Mouse (Mus musculus) heart, postnatal 36 days (tissue): ENCODE measurements at regions not wholly inside any gene's neighbourhood (a gene's known extent, or its start where the extent isn't known, plus 50 kb on each side); places are given as distances from the start of the nearest gene placed in this dataset.
"Not testable (repeated sequence)": the region's sequence is repeated elsewhere in the genome, so short reads cannot be mapped to it uniquely, and the experiment has no call there.

Experiments used
- DNase-seq, 2 experiments: peaks; one replicate each; pipeline ENCODE4 v3.0.0; 2021 to 2022
- intact Hi-C: fragments of 180-260 bp; cut with DNase I; formaldehyde crosslinking; loops from one replicate; pipeline ENCODE4 v1.15.1; 2025

DNA sequence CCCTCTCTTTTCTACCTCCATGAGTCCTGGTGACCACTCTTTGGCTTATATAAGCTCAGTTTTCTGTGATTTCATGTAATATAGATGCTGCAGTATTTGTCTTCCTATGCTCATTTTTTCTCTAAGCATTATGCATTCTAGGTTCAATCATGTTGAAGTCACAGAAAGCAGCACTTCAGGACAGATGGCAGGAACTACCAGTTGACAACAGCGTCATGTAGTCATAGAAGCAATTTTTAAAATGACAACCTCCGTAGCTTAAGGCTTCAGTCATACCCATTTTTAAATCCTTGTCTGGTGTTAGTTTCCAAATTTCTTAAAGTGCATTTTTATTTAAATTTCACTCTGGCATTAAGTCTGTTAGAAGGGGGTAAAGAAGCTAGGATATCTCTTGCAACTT is 740.2 kb downstream of the Kcna4 start:
- DNase-seq: no peak
- intact Hi-C loops: no loop called here

DNA sequence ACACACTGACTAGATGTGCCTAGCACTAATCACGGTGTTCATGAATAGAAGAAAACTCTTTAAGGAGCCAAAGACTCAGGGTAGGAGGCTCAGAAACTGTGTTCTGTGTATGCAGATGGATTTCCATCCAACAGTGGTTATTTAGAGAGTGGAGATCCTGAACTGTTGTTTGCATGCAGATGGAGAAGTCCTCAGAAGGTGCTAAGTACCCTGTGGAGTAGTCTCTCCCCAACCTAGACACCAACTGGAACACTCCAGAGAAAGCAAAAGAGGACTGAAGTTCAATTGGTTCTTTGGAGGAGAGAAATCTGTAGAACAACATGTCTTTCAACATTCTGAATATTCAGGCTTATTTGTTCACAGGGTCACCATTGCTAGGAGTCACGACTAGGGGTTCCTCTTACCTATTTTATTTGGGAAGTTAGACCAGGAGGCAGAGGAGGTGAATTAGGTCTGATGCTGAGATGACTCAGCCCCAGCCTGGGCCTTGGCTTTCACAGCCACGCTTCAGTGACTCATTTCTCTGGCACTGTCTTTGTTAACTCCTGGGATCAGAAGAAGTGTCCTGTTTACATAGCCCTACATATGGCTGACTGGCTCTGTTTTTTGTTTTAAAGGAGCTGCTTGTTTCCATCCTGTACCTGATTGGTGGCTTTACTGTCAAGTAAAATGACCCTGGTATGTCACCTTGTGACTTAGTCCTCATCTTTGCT is 742.0 kb downstream of the Kcna4 start:
- no peak for DNase-seq
- intact Hi-C loops: no loop called here

DNA sequence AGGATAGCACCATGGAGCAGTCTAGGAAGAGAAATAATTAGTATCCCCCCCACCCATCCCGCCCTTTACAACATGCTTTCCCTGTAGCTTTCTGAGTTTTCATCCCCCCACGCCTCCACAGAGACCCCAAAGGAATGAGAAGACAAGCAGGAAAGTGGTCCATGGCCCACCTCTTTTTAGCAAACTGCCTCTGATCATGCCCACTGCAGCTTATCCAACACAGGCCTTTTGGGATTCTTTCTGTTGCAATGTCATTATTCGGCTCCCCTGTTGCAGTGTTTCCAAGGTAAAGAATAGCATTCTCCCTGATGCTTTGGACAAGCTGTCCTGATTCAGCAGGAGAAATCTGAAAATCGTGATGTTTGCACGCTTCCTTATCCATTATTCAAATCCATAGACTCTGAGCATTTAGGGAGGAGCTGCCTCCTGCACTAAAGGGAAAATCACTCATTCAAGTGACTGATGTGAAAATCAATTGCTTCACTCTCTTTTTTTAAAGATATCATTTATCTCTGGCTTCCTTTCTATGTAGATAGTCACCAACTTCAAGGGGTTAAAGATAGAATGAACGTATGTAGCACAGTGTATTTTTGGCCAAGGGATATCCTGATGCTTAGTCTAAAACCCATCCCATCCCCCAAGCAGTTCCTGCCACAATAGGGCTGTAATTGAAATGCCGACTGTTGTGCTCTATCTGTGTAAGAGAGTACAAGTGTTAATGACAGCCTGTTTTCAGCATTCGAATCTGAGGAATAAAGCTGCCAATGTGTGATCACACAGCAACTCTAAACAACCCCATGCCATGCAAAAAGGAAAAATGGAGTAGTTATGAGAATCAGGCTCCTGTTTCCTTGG is 743.1 kb downstream of the Kcna4 start:
- intact Hi-C loops: no loop called here
- no peak for DNase-seq

DNA sequence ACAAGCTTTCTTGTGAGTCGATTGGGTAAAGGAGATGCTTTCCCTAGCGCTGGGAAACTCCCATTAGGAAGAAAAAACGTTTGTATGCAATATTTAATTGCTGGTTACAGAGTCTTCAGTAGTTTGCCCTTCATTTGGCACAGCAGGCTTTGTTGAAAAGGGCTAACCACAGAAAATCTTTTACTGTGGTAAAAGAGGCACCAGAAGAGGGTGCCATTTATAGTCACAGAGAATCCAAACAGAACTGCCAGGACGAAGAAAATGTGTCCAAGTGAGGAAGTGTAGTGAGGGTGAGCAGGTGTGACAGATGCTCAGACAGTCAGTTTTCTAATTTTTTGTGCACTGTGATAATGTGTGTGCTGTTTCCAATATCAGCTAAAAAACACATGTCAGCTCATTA is 744.4 kb downstream of the Kcna4 start:
- DNase-seq: no peak
- intact Hi-C loops: no loop called here

DNA sequence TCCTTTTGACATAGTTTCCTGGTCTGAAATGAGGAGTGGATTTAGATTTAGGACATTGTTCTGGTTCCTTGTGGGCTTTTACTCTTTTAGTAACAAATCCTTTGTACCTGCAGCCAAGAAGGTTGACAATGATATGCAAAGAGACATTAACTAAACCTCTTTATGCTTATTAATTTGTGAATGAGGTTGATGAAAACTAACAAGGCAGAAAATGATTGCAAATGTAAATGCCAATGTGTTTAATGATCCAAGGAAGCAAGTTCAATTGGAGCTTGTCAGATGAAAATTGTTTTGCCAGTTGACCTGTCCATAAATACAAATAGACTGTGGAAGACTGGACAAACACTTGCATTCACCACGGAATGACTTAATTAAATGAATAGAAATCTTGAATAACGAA is 751.6 kb downstream of the Kcna4 start:
- no peak for DNase-seq
- intact Hi-C loops: no loop called here

DNA sequence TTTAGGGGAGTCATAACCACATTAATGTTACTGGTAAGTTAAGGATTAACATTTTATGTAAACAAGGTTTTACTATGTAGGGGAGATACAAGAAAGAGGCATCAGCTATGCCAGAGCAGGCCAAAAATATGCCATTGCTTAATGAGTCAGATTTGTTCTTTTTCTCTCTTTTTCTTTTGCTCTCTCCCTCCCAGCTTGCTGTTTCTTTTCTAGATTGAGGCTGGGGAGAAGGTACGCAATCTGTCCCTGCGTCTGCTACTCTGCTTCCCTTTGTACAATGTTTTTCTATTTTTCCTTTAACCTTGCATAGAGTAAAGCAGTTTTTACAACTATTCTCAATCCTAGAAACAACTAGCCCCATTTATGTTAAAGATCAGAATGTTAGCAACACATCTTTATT is 754.4 kb downstream of the Kcna4 start:
- intact Hi-C loops: no loop called here
- no peak for DNase-seq

DNA sequence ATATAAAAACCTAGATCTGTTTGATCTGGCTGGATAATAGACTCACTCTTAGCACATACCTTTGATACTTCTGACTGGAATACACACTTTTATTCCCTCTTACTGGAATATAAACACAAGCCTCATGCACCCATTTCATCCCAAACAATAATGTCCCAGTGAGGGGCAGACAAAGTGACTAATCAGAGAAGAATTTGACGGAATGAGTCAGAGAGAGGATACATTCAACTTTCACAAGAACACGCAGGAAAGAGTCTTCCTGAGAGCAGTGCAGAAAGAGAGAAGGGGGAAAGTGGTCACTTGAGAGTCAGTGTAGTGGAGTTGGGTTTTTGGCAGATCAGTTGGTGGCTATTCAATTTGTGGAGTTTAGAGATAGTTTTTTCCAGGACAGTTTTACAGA is 755.6 kb downstream of the Kcna4 start:
- DNase-seq: no peak

DNA sequence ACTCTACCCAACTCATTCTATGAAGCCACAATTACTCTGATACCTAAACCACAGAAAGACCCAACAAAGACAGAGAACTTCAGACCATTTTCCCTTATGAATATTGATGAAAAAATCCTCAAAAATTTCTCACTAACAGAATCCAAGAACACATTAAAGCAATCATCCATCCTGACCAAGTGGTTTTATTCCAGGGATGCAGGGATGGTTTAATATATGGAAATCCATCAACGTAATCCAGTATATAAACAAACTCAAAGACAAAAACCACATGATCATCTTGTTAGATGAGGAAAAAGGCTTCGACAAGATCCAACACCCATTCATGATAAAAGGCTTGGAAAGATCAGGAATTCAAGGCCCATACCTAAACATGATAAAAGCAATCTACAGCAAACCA is 772.3 kb downstream of the Kcna4 start:
- intact Hi-C loops, DNase-seq: not testable (repeated sequence)

More for the DNA sequence above, 755.6 kb downstream of the Kcna4 start:
- intact Hi-C loops: no loop called here

DNA sequence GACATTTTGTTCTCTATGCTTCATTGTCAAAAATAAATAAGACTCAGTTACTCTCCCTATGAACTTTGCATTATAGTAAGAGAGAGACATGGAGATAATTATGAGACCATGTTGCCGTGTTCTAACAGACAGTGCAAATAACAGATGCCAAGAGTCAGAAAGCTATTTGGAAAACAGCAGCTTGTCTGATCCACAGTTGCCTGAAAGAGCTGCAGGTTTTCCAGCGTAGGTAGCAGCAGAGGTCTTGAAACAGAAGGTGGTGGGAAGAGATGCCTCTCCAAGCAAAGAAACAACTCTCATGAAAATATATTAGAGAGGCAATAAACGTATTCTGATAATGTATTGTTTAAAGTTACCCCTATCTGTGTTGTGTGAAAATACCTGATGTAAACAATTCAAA is 793.5 kb downstream of the Kcna4 start:
- intact Hi-C loops: no loop called here

DNA sequence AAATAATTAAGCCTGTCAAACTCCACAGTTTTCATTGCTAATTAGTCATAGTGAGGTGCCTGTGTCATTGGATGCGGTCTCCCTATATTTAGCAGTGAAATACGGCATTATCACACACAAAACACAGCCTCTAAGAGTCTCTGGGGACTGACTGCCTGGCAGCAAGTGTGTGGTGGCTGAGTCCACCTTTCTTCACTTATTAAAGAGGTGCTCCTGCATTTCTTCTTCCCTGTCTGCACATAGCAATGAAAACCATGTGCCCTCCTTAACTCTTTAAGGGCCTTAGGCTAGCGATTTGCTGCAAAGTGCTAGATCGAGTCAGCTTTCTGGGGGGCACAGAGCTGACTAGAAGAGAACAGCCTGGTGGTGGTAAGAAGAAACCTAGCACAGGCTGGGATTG is 799.8 kb downstream of the Kcna4 start:
- no peak for DNase-seq
- intact Hi-C loops: no loop called here

More for the DNA sequence above, 793.5 kb downstream of the Kcna4 start:
- no peak for DNase-seq

DNA sequence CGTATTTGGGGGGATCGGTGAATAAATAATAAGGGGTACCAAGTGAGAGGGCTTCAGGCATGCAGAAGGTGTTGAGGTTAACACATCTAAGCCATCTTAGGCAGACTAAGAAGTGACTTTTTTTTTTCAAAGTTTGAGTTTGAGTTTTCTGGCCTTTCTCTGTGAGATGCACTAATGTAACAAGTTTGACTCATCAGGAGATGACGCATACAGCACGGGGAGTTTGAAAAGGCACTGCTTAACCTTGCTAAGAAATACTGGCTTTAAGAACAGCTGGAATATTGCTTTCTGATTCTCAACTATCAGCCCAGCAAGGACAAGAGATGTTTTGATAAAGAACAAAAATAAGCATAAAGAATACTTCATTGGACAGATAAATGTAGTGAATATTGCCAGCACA is 806.6 kb downstream of the Kcna4 start:
- no peak for DNase-seq
- intact Hi-C loops: no loop called here

DNA sequence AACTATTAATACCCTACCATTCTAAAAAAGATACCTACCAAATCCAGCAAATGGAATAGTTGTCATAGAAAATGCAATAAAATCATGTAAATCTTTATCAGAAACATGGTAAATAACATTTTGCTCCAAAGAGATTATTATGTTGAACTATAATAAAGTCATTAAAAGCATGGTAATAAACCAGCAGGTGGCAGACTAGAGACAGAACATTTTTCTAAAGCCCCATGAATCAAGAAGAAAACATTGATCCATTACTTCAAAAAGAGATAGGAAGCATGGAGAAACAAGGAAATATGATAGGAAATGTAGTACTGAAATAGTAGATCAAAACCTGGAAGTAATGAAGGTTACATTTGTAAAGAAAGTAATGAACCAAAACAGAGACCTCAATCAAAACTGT is 819.7 kb downstream of the Kcna4 start:
- no peak for DNase-seq
- intact Hi-C loops: no loop called here

DNA sequence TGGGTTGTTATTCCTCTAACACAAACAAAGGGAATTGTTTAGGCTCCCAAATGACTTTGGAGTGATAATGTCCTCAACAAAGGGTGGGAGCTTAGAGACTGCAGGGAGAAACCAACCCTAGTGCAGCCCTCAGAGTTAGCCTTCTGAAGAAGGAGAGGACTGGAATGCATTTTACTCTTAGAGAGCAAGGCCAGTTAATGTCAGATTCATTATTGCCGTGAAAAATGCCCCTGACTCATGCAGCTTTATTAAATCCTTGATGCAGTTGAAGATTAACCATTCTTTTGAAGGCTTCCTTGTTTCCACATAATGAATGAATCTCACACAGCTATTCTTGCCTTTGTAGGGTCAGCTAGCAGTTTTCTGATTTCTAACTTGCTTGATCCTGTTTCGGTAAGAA is 855.3 kb downstream of the Kcna4 start:
- intact Hi-C loops: no loop called here
- no peak for DNase-seq

DNA sequence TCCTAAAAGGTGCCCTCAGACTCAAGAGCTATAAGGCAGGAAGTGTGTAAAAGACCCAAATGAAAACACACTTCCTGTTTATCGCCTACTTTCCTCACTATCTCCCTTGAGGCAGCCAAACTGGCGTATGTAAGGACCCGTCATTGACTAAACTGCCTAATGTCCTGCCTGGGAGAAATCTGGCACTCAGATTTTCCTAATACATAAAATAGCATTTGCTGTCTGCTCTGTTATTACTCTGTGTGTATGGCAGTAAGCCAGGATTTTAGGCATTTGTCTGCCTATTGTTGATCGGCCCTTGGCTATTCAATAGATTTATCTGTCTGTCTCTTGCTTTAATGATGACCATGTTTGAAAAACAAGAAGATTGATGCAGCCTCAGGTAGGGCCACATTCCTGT is 857.8 kb downstream of the Kcna4 start:
- DNase-seq: no peak
- intact Hi-C loops: no loop called here

DNA sequence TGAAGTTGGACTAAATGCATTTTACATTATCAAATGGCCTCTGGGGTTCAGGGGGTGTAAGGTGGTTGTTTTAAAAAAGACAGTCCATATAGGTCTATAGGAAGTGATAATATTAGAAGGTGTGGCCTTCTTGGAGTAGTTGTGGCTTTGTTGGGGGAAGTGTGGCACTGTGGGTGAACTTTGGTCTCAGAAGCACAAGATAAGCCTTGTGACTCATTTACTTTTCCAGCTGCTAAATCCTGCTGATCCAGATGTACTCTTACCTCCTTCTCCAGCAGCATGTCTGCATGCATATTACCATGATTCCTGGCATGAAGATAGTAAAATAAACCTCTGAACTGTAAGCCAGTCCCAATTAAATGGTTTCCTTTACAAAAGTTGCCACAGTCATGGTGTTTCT is 865.8 kb downstream of the Kcna4 start:
- intact Hi-C loops: no loop called here
- no peak for DNase-seq

DNA sequence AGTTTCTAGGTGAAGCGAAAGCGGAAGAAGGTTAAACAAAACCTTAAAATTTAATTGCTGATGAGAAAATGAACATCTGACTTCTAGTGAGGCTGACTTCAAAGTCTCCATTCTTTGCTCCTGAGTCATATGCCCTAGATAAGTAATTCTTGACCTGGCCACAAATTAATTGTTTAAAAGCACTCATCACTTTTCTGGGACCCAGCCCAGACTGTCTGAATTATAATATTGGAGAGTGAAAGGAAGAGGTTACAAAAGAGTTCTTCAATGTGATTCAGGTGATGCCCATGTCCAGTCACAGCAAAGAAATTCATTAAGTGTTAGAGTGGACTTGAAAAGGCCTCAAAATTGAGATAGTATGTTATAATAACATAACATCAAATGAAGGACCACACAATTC is 867.3 kb downstream of the Kcna4 start:
- no peak for DNase-seq
- intact Hi-C loops: no loop called here

DNA sequence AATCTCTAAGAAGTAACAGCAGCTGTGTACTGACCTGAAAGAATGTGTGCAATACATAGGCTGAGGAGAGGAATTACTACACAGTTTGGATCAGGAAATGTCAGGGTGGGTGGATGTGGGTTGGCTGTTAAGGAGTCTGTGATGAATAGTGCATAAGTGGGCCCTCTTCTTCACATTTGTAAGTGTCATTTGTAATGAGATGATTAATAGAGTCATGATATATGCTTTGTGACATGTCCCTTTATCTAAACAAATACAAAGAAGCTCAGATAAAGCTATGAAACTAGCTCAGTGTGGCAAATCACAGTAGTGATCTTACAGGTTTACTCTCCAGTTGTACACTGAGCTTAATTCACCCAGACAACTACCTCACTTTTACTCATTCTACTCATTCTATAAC is 867.9 kb downstream of the Kcna4 start:
- intact Hi-C loops: no loop called here
- no peak for DNase-seq

DNA sequence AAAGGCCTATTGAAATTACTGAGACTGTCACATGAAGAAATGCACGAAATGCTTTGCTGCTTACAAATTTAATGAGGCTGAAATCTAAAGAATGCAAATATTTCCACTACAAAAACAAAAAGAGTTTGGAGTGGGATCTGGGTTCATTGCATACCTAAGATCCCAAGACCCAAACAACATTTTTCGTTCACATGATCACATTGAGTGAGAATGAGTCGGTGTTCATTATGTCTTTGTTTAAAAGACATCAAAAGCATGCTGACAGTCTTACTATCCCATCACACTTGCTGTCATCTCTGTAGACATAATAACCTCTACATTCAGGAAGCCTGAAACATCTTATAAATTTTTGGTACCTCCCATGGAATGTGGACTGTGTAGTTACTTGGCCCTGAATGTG is 870.4 kb downstream of the Kcna4 start:
- DNase-seq: no peak
- intact Hi-C loops: no loop called here

DNA sequence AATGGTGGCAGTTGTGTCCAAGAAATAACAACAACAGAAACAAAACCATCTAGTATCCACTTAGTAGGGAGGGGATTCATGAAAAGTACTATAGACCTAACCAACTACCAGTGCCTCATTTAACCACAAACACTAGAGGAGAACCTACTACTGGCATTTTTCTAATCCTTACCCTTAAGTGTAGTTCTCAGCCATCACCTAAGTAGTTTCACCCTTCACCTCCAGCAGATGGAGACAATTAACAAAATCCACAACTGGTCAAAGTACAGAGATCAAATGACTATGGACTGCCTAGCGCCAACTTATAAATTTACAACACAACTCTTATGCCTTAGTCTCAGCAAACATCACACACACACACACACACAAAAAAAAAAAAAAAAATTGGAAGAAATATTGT is 874.6 kb downstream of the Kcna4 start:
- intact Hi-C loops: no loop called here
- no peak for DNase-seq
